Mouse (Mus musculus) heart, postnatal 10 days (tissue): Measurements from ENCODE around the gene Cyp2d12. TPM values are rescaled to one million over a fixed set of nuclear protein-coding genes. Genes with fewer than 3 reads are reported as not detected.
"Not testable (repeated sequence)": the region's sequence is repeated elsewhere in the genome, so short reads cannot be mapped to it uniquely, and the experiment has no call there.

Source experiments
- DNase-seq, 2 experiments: peaks; one replicate each; pipeline ENCODE4 v3.0.0; 2021
- intact Hi-C: fragments of 180-260 bp; cut with DNase I; formaldehyde crosslinking; loops from one replicate; pipeline ENCODE4 v1.15.1; 2025
- microRNA-seq, 2 experiments: library from miRNA; unstranded; fragments of <30 nt; microRNA quantifications; one replicate each; pipeline ENCODE4 v1.2.0; 2022
- total RNA-seq, 2 experiments: library from RNA; stranded (reverse); gene quantifications; 2 replicates each; pipeline ENCODE4 v1.2.3; 2021

Gene Cyp2d12
- total RNA-seq = not detected

GRCm38 (mm10) chr15:82554531-82555230, at the start of gene Cyp2d12:
Gene Cyp2d12, plus strand, starts transcription at chr15:82555072.
- intact Hi-C loops = no loop called here
- DNase-seq = no peak

GRCm38 (mm10) chr15:82506971-82507370, 47.9 kb upstream of the Cyp2d12 start:
- intact Hi-C loops = no loop called here
- no peak for DNase-seq

GRCm38 (mm10) chr15:82507740-82508139, 47.1 kb upstream of the Cyp2d12 start:
- intact Hi-C loops, DNase-seq: not testable (repeated sequence)

- intact Hi-C loops, DNase-seq: not testable (repeated sequence)
Observed at GRCm38 (mm10) chr15:82509495-82509894, 45.4 kb upstream of the Cyp2d12 start.

- DNase-seq, intact Hi-C loops: not testable (repeated sequence)
Observed at GRCm38 (mm10) chr15:82510500-82510899, 44.4 kb upstream of the Cyp2d12 start.

- intact Hi-C loops, DNase-seq: not testable (repeated sequence)
Observed at GRCm38 (mm10) chr15:82512111-82512510, 42.8 kb upstream of the Cyp2d12 start.

GRCm38 (mm10) chr15:82516174-82516573, 38.7 kb upstream of the Cyp2d12 start:
- DNase-seq, intact Hi-C loops: not testable (repeated sequence)

GRCm38 (mm10) chr15:82527371-82527770, 27.5 kb upstream of the Cyp2d12 start:
- DNase-seq, intact Hi-C loops: not testable (repeated sequence)

- DNase-seq, intact Hi-C loops: not testable (repeated sequence)
Observed at GRCm38 (mm10) chr15:82532721-82533120, 22.2 kb upstream of the Cyp2d12 start.

- intact Hi-C loops, DNase-seq: not testable (repeated sequence)
Observed at GRCm38 (mm10) chr15:82542976-82543375, 11.9 kb upstream of the Cyp2d12 start.

GRCm38 (mm10) chr15:82544561-82544960, 10.3 kb upstream of the Cyp2d12 start:
- DNase-seq, intact Hi-C loops: not testable (repeated sequence)

GRCm38 (mm10) chr15:82547753-82548152, 7.1 kb upstream of the Cyp2d12 start:
- intact Hi-C loops, DNase-seq: not testable (repeated sequence)

GRCm38 (mm10) chr15:82553211-82553610, 1.7 kb upstream of the Cyp2d12 start:
- DNase-seq, intact Hi-C loops: not testable (repeated sequence)

GRCm38 (mm10) chr15:82572856-82573255, 18.0 kb downstream of the Cyp2d12 start:
- intact Hi-C loops = no loop called here
- DNase-seq = no peak

- intact Hi-C loops = no loop called here
- no peak for DNase-seq
Observed at GRCm38 (mm10) chr15:82579071-82579470, 24.2 kb downstream of the Cyp2d12 start.

GRCm38 (mm10) chr15:82582621-82583020, 27.7 kb downstream of the Cyp2d12 start:
- DNase-seq = no peak
- intact Hi-C loops = no loop called here

Small RNAs within 50 kb of the gene (microRNA-seq; reads per million reads assigned to microRNA genes)
- gene Gm27924 (0 reads per million in 2 experiments), gene Gm28023 (0 reads per million in 2 experiments)

Other genes starting within 250 kb of the Cyp2d12 start
- gene Naga, start 216.1 kb upstream of the Cyp2d12 start, total RNA-seq = 10 to 100 TPM; 46.3 to 47.5 TPM
- gene Pheta2, start 216.1 kb upstream of the Cyp2d12 start, total RNA-seq = 1 to 10 TPM; 2.8 to 3.2 TPM
- gene Smdt1, start 216.1 kb upstream of the Cyp2d12 start, total RNA-seq = 100 to 1,000 TPM; 195 to 202 TPM
- 100 to 1,000 TPM; 525 to 549 TPM for gene Ndufa6, start 200.8 kb upstream of the Cyp2d12 start, total RNA-seq
- 10 to 100 TPM; 17.7 to 30.5 TPM for gene Cyp2d22, start 174.8 kb upstream of the Cyp2d12 start, total RNA-seq
- gene Cyp2d11, start 161.1 kb upstream of the Cyp2d12 start, total RNA-seq = not detected
- gene Cyp2d10, start 147.9 kb upstream of the Cyp2d12 start, total RNA-seq = not detected
- gene Cyp2d9, start 121.6 kb upstream of the Cyp2d12 start, total RNA-seq = not detected
- not detected for gene Cyp2d34, start 65.9 kb downstream of the Cyp2d12 start, total RNA-seq
- not detected for gene Cyp2d40, start 209.1 kb downstream of the Cyp2d12 start, total RNA-seq
- not detected for gene Cyp2d26, start 239.2 kb downstream of the Cyp2d12 start, total RNA-seq